Mouse (Mus musculus) embryonic facial prominence, embryonic 10.5 days (tissue): ENCODE measurements around the gene Prc1. TPM values are rescaled to one million over a fixed set of nuclear protein-coding genes. Genes with fewer than 3 reads are reported as not detected.
A peak's percentile ranks its signal among the peaks of the same experiment; 100 is the strongest.

ENCODE experiments used
- DNase-seq: peaks from one replicate; pipeline ENCODE4 v3.0.0-alpha.2; 2017; ENCODE audit warnings: low spot score
- H3K27ac ChIP-seq: fragments of 300-500 bp; sonication (generic); replicated peaks from 2 replicates; pipeline ENCODE4 v1.5.1; 2016; ENCODE audit warnings: mild to moderate bottlenecking
- H3K27me3 ChIP-seq: fragments of 300-500 bp; sonication (generic); replicated peaks from 2 replicates; pipeline ENCODE4 v1.6.1; 2016; ENCODE audit warnings: low read depth, mild to moderate bottlenecking; ENCODE audit not compliant: poor library complexity, severe bottlenecking
- H3K36me3 ChIP-seq: fragments of 300-500 bp; sonication (generic); replicated peaks from 2 replicates; pipeline ENCODE4 v1.6.1; 2016; ENCODE audit warnings: mild to moderate bottlenecking, moderate library complexity
- H3K4me1 ChIP-seq: fragments of 300-500 bp; sonication (generic); 2 replicates; pipeline ENCODE4 v1.6.1; 2016
- H3K4me3 ChIP-seq: fragments of 300-500 bp; sonication (generic); 2 replicates; pipeline ENCODE4 v1.5.1; 2016; ENCODE audit warnings: mild to moderate bottlenecking, moderate library complexity
- H3K9me3 ChIP-seq: fragments of 300-500 bp; sonication (generic); 2 replicates; pipeline ENCODE4 v1.6.1; 2016; ENCODE audit warnings: mild to moderate bottlenecking
- WGBS: fragments of 180-500 bp; shearing (Covaris S2); methylation state at CpG from one replicate; pipeline ENCODE4 v1.1.7; 2016; 5-methylcytosine and 5-hydroxymethylcytosine counted together
- polyA plus RNA-seq: library from polyadenylated mRNA; unstranded; fragments of >200 nt; fragmentation: Nextera tagmentation; extraction: Ambion mirVana; gene quantifications from 2 replicates; pipeline ENCODE4 v1.2.1, GENCODE M21; 2016

Gene Prc1
- 196 and 199 TPM in 2 replicates for polyA plus RNA-seq

GRCm38 (mm10) chr7:80294062-80294763 lies at the start of gene Prc1:
Prc1 (plus strand) TSS chr7:80294450.
- Histone ChIP-seq H3K4me1 (peaks cover 32% of the 10 kb centered on the region), H3K9me3 (no peaks in the 10 kb centered on the region), H3K36me3 (peaks cover 54% of the 10 kb centered on the region), H3K27ac (peak within 1 kb of the TSS; percentile 93), H3K27me3 (no peaks in the 10 kb centered on the region), H3K4me3 (peak within 1 kb of the TSS; percentile 81)
- peak; percentile 100 for DNase-seq
- WGBS: under 1% methylated on average over 52 of the region's 52 CpGs

DNA sequence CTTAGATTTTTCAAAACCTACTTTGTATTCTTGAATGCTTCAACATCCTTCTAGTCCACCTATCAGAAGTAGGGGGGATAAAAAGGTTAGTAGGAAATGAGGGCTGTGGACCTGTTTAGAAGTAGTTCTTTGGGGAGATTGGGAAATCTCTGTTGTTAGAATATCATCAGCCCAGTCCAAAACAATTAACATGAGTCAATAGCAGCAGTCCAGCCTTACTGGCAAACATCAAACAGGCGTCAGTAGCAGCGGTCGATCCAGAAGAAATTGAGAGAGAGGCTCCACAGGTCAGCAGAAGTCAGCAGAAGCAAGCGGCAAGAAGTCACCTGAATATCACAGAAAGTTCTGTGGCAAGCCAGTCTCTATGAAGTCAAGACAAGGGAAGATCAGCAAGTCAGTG lies 49.4 kb upstream of the Prc1 start:
- Histone ChIP-seq H3K27ac (no peak overlapping the region), H3K4me3 (no peak overlapping the region), H3K36me3 (peaks cover 17% of the 10 kb centered on the region), H3K27me3 (no peaks in the 10 kb centered on the region), H3K4me1 (peaks cover 10% of the 10 kb centered on the region), H3K9me3 (no peaks in the 10 kb centered on the region)
- no peak for DNase-seq
- WGBS: 90% methylated on average over 4 of the region's 4 CpGs

- WGBS: under 1% methylated on average over 48 of the region's 48 CpGs
- no peaks in the 10 kb centered on the region for H3K27me3 ChIP-seq
- H3K36me3 ChIP-seq: peaks cover 3% of the 10 kb centered on the region; the same call in 1 of the 2 replicates
- no peaks in the 10 kb centered on the region for H3K9me3 ChIP-seq
- H3K27ac ChIP-seq: peak within 1 kb of the TSS; percentile 86
- DNase-seq: peak; percentile 98
- peaks cover 18% of the 10 kb centered on the region for H3K4me1 ChIP-seq
- H3K4me3 ChIP-seq: peak within 1 kb of the TSS; percentile 67
These were observed 48.0 kb upstream of the Prc1 start, which contains the start of gene Ttll13 for GRCm38 (mm10) chr7:80246148-80246721. Ttll13 (plus strand) TSS chr7:80246376.

DNA sequence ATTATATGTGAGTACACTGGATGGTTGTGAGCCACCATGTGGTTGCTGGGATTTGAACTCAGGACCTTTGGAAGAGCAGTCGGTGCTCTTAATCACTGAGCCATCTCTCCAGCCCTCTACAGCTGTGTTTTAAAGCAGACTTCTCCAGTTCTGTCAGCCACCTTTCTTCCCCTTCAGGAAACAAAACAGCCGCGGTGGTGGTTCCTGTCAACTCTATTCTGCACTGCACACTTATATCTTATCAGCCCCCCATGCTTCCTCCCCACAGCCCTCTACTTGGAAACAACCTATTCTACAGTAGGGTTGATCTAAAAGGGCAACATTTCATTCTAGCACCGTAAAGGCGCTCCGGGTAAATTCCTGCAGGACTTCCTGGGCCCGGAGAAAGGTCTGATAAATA lies 47.4 kb upstream of the Prc1 start:
- no peaks in the 10 kb centered on the region for H3K27me3 ChIP-seq
- no peaks in the 10 kb centered on the region for H3K9me3 ChIP-seq
- H3K36me3 ChIP-seq: no peaks in the 10 kb centered on the region
- WGBS: 66% methylated on average over 7 of the region's 7 CpGs
- H3K4me1 ChIP-seq: peaks cover 18% of the 10 kb centered on the region
- no peak for DNase-seq
- H3K4me3 ChIP-seq: peak overlapping the region; percentile 67
- no peak overlapping the region for H3K27ac ChIP-seq

- DNase-seq: no peak
- no peaks in the 10 kb centered on the region for H3K36me3 ChIP-seq
- H3K4me1 ChIP-seq: peaks cover 9% of the 10 kb centered on the region
- H3K4me3 ChIP-seq: no peak overlapping the region
- no peaks in the 10 kb centered on the region for H3K9me3 ChIP-seq
- WGBS: 80% methylated on average over 7 of the region's 7 CpGs
- H3K27ac ChIP-seq: no peak overlapping the region
- H3K27me3 ChIP-seq: peaks cover 13% of the 10 kb centered on the region; the same call in 1 of the 2 replicates
These were observed 41.8 kb upstream of the Prc1 start for GRCm38 (mm10) chr7:80252437-80252836.

DNA sequence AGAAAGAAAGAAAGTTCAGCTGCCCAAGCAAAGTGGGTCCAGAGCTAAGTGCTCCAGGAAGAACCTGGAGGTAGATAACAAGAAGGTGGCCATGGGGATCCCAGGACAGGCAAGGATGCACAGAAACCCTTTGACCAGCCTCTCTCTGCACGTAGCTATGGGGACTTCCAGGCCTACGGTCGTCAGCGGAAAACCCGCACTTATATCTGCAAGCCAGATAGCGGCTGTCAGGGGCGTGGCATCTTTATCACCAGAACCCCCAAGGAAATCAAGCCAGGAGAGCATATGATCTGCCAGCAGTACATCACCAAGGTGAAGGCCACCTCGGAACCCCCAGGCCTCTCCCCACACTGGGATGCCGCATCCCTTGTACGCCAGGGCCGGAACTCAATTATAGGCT lies 41.4 kb upstream of the Prc1 start:
- 86% methylated on average over 11 of the region's 11 CpGs for WGBS
- H3K36me3 ChIP-seq: no peaks in the 10 kb centered on the region

GRCm38 (mm10) chr7:80255981-80256380 lies 38.3 kb upstream of the Prc1 start:
- no peak for DNase-seq
- H3K27me3 ChIP-seq: peaks cover 35% of the 10 kb centered on the region
- WGBS: 82% methylated on average over 2 of the region's 2 CpGs
- H3K36me3 ChIP-seq: no peaks in the 10 kb centered on the region
- peaks cover 8% of the 10 kb centered on the region for H3K4me1 ChIP-seq
- H3K4me3 ChIP-seq: no peak overlapping the region
- no peak overlapping the region for H3K27ac ChIP-seq
- H3K9me3 ChIP-seq: no peaks in the 10 kb centered on the region

More for the DNA sequence above, 41.4 kb upstream of the Prc1 start:
- Histone ChIP-seq H3K4me1 (peaks cover 9% of the 10 kb centered on the region), H3K27ac (no peak overlapping the region), H3K9me3 (no peaks in the 10 kb centered on the region), H3K27me3 (peaks cover 18% of the 10 kb centered on the region; the same call in 1 of the 2 replicates), H3K4me3 (no peak overlapping the region)
- DNase-seq: no peak

DNA sequence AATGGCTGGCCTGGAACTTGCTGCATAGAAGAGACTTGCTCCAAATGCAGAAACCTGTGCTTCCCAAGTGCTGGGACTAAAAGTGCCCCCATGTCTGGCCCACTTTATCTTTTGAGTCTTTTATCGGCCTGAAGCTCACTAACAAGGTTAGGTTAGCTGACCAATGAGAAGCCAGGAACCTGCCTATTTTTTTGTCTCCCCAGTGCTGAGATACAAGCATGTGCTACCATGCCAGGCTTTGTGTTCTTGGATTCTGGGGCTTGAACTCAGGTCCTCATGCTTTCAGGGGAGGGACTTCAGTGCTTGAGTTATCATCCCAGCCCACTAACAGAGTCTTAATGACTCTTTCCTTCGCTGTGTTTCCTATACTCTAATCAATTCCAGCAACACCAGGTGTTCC lies 36.5 kb upstream of the Prc1 start:
- Histone ChIP-seq H3K9me3 (no peaks in the 10 kb centered on the region), H3K4me3 (no peak overlapping the region), H3K4me1 (peaks cover 17% of the 10 kb centered on the region), H3K27ac (no peak overlapping the region), H3K36me3 (no peaks in the 10 kb centered on the region), H3K27me3 (peaks cover 35% of the 10 kb centered on the region)
- DNase-seq: no peak
- WGBS: 73% methylated on average over 2 of the region's 2 CpGs

DNA sequence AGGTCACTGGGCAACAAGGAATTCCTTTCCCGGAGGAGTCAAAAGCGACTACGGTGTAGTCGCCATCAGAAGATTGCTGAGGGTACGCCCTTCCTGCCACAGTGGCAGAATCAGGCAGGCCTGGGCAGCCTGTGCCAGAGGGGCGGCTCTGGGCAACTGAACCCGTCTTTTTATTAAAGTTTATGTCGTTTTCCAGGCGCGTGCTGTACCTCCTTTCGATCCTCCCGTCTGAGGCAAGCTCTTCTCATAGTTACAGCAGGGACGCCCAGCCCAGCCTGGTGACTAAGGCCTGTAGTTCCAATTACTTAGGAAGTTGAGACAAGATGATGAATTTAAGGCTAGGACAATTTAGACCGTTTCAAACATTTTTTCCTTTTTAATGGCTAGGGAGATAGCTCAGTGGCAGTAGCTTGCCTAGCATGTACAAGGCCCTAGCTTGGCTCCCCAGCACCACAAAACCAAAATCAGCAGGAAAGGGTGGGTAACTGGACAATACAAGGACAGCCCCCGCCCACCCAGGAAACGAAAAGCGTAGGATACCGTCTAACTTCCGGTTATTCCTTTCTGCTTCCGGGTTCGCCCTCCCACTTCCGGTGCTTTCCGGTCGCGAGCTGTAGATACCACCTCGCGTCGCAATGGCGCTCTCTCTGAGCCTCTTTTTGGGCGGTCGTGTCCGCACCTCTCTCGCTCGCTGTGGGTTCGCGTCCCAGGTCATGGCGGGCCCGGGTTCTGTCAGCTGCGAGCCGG lies 33.5 kb upstream of the Prc1 start, which contains the start of gene Ngrn:
Gene Ngrn, plus strand, starts transcription at position 591 of the 747 bp plus-strand sequence.
- H3K36me3 ChIP-seq: peaks cover 28% of the 10 kb centered on the region
- H3K27ac ChIP-seq: peak within 1 kb of the TSS; percentile 89
- peaks cover 17% of the 10 kb centered on the region for H3K4me1 ChIP-seq
- WGBS: 25% methylated on average over 40 of the region's 40 CpGs
- peaks cover 31% of the 10 kb centered on the region for H3K27me3 ChIP-seq
- no peaks in the 10 kb centered on the region for H3K9me3 ChIP-seq
- DNase-seq: peak; percentile 88
- H3K4me3 ChIP-seq: peak within 1 kb of the TSS; percentile 75

- under 1% methylated on average over 32 of the region's 32 CpGs for WGBS
- H3K4me1 ChIP-seq: peaks cover 17% of the 10 kb centered on the region
- peaks cover 35% of the 10 kb centered on the region for H3K36me3 ChIP-seq
- DNase-seq: peak; percentile 25
- peak overlapping the region; percentile 89 for H3K27ac ChIP-seq
- H3K9me3 ChIP-seq: no peaks in the 10 kb centered on the region
- peak overlapping the region; percentile 75 for H3K4me3 ChIP-seq
- H3K27me3 ChIP-seq: peaks cover 28% of the 10 kb centered on the region
These were observed 32.8 kb upstream of the Prc1 start for GRCm38 (mm10) chr7:80261372-80261990.

DNA sequence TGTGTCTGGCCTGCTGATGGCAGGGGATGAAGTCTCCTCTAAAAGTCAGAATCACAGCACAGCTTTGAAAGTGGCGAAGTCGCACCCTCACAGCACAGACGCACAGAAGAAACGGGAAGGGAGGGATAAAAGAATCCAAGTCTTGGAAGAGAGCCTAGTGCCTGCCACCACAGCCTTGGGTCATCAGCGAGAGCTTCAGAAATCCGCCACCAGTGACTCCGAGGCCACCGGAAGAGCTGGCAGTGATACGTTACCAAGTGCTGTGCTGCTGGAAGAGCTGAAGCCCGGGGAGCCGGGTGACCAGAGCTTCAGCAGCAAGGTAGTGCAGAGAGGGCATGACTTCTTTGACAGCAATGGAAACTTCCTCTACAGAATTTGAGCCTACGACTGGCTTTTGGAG lies 29.6 kb upstream of the Prc1 start:
- WGBS: 96% methylated on average over 12 of the region's 12 CpGs
- H3K9me3 ChIP-seq: no peaks in the 10 kb centered on the region

GRCm38 (mm10) chr7:80267764-80268163 lies 26.5 kb upstream of the Prc1 start:
- Histone ChIP-seq H3K27ac (no peak overlapping the region), H3K4me1 (peaks cover 22% of the 10 kb centered on the region), H3K27me3 (no peaks in the 10 kb centered on the region), H3K36me3 (peaks cover 58% of the 10 kb centered on the region), H3K4me3 (no peak overlapping the region), H3K9me3 (no peaks in the 10 kb centered on the region)
- WGBS: 69% methylated on average over 1 of the region's 1 CpGs
- DNase-seq: no peak

More for the DNA sequence above, 29.6 kb upstream of the Prc1 start:
- Histone ChIP-seq H3K27me3 (peaks cover 1% of the 10 kb centered on the region; the same call in 1 of the 2 replicates), H3K27ac (no peak overlapping the region), H3K4me3 (no peak overlapping the region), H3K36me3 (peaks cover 44% of the 10 kb centered on the region), H3K4me1 (peaks cover 26% of the 10 kb centered on the region)
- no peak for DNase-seq
